Mouse (Mus musculus) testis, adult 2 months (tissue): ENCODE data around the gene Rgs16.

Source experiments
- CTCF ChIP-seq: fragments of 200-500 bp; IDR thresholded peaks from 2 replicates; pipeline ENCODE4 v1.5.1; 2012; ENCODE audit warnings: low read depth, mild to moderate bottlenecking, inconsistent platforms, low read length, moderate library complexity; ENCODE audit not compliant: control insufficient read depth, insufficient read depth, insufficient replicate concordance
- POLR2A ChIP-seq: fragments of 200-500 bp; IDR thresholded peaks from 2 replicates; pipeline ENCODE4 v1.6.1; 2012; ENCODE audit warnings: low read depth, mild to moderate bottlenecking, inconsistent platforms, low read length, moderate library complexity; ENCODE audit not compliant: control insufficient read depth

- TF ChIP-seq CTCF (no peak), POLR2A (no peak)
Measured at GRCm38 (mm10) chr1:153734866-153735265, 5.3 kb upstream of the Rgs16 start.
